ENCODE assay signal across 8 mouse cellular contexts in genomic region chr13:81944047-81944446, GRCm38 (mm10).
A peak's percentile ranks its signal among the peaks of the same experiment; 100 is the strongest.
DNase-seq lines count a peak whose midpoint lies in the region; ATAC-seq lines count a peak whose summit lies in the region.

No protein-coding gene starts in this region.

- peaks cover 14% of the 10 kb centered on the region; the same call in 1 of the 2 replicates for H3K4me1 ChIP-seq in embryonic facial prominence, embryonic 10.5 days
- H3K4me1 ChIP-seq in limb, embryonic 12.5 days (replicated peaks) = no peaks in the 10 kb centered on the region; the same call in 1 of the 2 replicates
- peaks cover 12% of the 10 kb centered on the region for H3K4me1 ChIP-seq in midbrain, embryonic 16.5 days (ENCODE audit: control insufficient read depth, insufficient read depth, low read length)

- peak; percentile 47 to 87 for DNase-seq in heart, adult 18-20 months
- no peak for DNase-seq in heart, adult 11 months
- DNase-seq in embryonic facial prominence, embryonic 10.5 days (ENCODE audit: low spot score) = peak; percentile 81
- peak; percentile 63 for DNase-seq in heart, adult 8-10 months (ENCODE audit: low spot score)
- DNase-seq in kidney, adult 8-10 months = peak; percentile 29 to 71
- peak; percentile 34 to 81 for DNase-seq in spleen, postnatal 10 days (ENCODE audit: low spot score in 2 of 2)

- H3K36me3 ChIP-seq in embryonic facial prominence, embryonic 10.5 days (replicated peaks) = no peaks in the 10 kb centered on the region
- H3K36me3 ChIP-seq in limb, embryonic 12.5 days = no peaks in the 10 kb centered on the region
- H3K36me3 ChIP-seq in midbrain, embryonic 16.5 days (ENCODE audit: control insufficient read depth, insufficient read depth, low read length) = no peaks in the 10 kb centered on the region

- peak overlapping the region; percentile 47 for H3K4me2 ChIP-seq in limb, embryonic 12.5 days
- H3K4me2 ChIP-seq in midbrain, embryonic 16.5 days (ENCODE audit: low read length) = peak overlapping the region; percentile 62

- no peak overlapping the region for H3K27ac ChIP-seq in embryonic facial prominence, embryonic 10.5 days (replicated peaks)
- H3K27ac ChIP-seq in limb, embryonic 12.5 days = no peak overlapping the region
- peak overlapping the region; percentile 41; the same call in 1 of the 2 replicates for H3K27ac ChIP-seq in midbrain, embryonic 16.5 days (ENCODE audit: low read length)

- H3K9ac ChIP-seq in limb, embryonic 12.5 days (replicated peaks) = no peak overlapping the region
- no peak overlapping the region for H3K9ac ChIP-seq in midbrain, embryonic 16.5 days (ENCODE audit: low read depth, low read length)

- ATAC-seq in limb, embryonic 12.5 days (ENCODE audit: insufficient number of reproducible peaks, insufficient read depth, low FRiP score, low TSS enrichment, low read depth) = peak; percentile 56; the same call in 1 of the 2 replicates
- ATAC-seq in midbrain, embryonic 16.5 days = peak; percentile 95

- H3K9me3 ChIP-seq in embryonic facial prominence, embryonic 10.5 days = no peaks in the 10 kb centered on the region
- H3K9me3 ChIP-seq in limb, embryonic 12.5 days = no peaks in the 10 kb centered on the region
- no peaks in the 10 kb centered on the region for H3K9me3 ChIP-seq in midbrain, embryonic 16.5 days (replicated peaks; ENCODE audit: control insufficient read depth, low read length, poor library complexity, severe bottlenecking)

- H3K4me3 ChIP-seq in embryonic facial prominence, embryonic 10.5 days = peak overlapping the region; percentile 25; the same call in 1 of the 2 replicates
- peak overlapping the region; percentile 13; the same call in 1 of the 2 replicates for H3K4me3 ChIP-seq in limb, embryonic 12.5 days (replicated peaks)
- peak overlapping the region; percentile 38 for H3K4me3 ChIP-seq in midbrain, embryonic 16.5 days (ENCODE audit: low read depth, low read length)

- 15% methylated on average over 9 of the region's 9 CpGs for WGBS in embryonic facial prominence, embryonic 10.5 days
- 15% methylated on average over 9 of the region's 9 CpGs for WGBS in limb, embryonic 12.5 days
- 8% methylated on average over 9 of the region's 9 CpGs for WGBS in midbrain, embryonic 16.5 days

- H3K27me3 ChIP-seq in embryonic facial prominence, embryonic 10.5 days (replicated peaks; ENCODE audit: low read depth, poor library complexity, severe bottlenecking) = no peaks in the 10 kb centered on the region
- no peaks in the 10 kb centered on the region for H3K27me3 ChIP-seq in limb, embryonic 12.5 days
- H3K27me3 ChIP-seq in midbrain, embryonic 16.5 days (ENCODE audit: control insufficient read depth, insufficient read depth, low read depth, low read length) = no peaks in the 10 kb centered on the region
